In genomic region chr2:118745232-118745884, GRCm38 (mm10) we compare ENCODE assay signal across 8 mouse cellular contexts. TPM values are rescaled to one million over a fixed set of nuclear protein-coding genes. Genes with fewer than 3 reads are reported as not detected.
A peak's percentile ranks its signal among the peaks of the same experiment; 100 is the strongest.
DNase-seq lines count a peak whose midpoint lies in the region.

Gene Inafm2 (plus strand): TSS chr2:118745758.

- peak within 1 kb of the TSS; percentile 92 for H3K27ac ChIP-seq in hindbrain, embryonic 10.5 days

- H3K4me1 ChIP-seq in hindbrain, embryonic 10.5 days (replicated peaks), result peaks cover 59% of the 10 kb centered on the region

- H3K4me3 ChIP-seq in hindbrain, embryonic 10.5 days, result peak within 1 kb of the TSS; percentile 95

- H3K36me3 ChIP-seq in hindbrain, embryonic 10.5 days, result peaks cover 20% of the 10 kb centered on the region; the same call in 1 of the 2 replicates

- DNase-seq in Muller cell, postnatal 12 days (ENCODE audit: inconsistent ontology term), result peak; percentile 97
- peak; percentile 93 for DNase-seq in cerebellum, adult 9-10 months
- DNase-seq in frontal cortex, adult 2 months (ENCODE audit: extremely low spot score in 1 of 2, low spot score in 1 of 2), result peak; percentile 83 to 93
- peak; percentile 89 for DNase-seq in hindbrain, embryonic 10.5 days (ENCODE audit: low spot score)
- peak; percentile 87 to 94 for DNase-seq in layer of hippocampus, postnatal 14 days (ENCODE audit: low spot score in 2 of 2)
- DNase-seq in lung, postnatal 10 days, result peak; percentile 94
- DNase-seq in ovary, postnatal 36 days (ENCODE audit: low spot score), result peak; percentile 93
- peak; percentile 95 for DNase-seq in thymus, postnatal 14 days

- H3K27me3 ChIP-seq in hindbrain, embryonic 10.5 days (ENCODE audit: insufficient read depth, poor library complexity, severe bottlenecking), result peaks cover 50% of the 10 kb centered on the region

- 3% methylated on average over 57 of the region's 57 CpGs for WGBS in hindbrain, embryonic 10.5 days

- no peaks in the 10 kb centered on the region for H3K9me3 ChIP-seq in hindbrain, embryonic 10.5 days

RNA-seq across cellular contexts. Expression of gene Inafm2, which starts in this region (rescaled TPM):
- 30.1 and 31.1 TPM in 2 replicates for polyA plus RNA-seq in frontal cortex, adult 2 months (2012; rRNA removed)
- polyA plus RNA-seq in hindbrain, embryonic 10.5 days (2016; fragmentation: Nextera tagmentation; extraction: Ambion mirVana), result 22.1 and 22.9 TPM in 2 replicates
- total RNA-seq in layer of hippocampus, postnatal 14 days (2021), result 10 to 100 TPM; 38.8 to 39.7 TPM

Comparison
In these comparisons a context has a peak if more than half of its experiments do, and no peak if none do; other contexts are left out.
1. Peak in every context shown above with its lines: DNase-seq, H3K4me3 ChIP-seq and H3K27ac ChIP-seq.